Mouse (Mus musculus): ENCODE data around the gene Sult4a1. TPM values are rescaled to one million over a fixed set of nuclear protein-coding genes. Genes with fewer than 3 reads are reported as not detected.

Gene Sult4a1
- polyA plus RNA-seq, 1 experiment from 2014 or later: 114 TPM

DNA sequence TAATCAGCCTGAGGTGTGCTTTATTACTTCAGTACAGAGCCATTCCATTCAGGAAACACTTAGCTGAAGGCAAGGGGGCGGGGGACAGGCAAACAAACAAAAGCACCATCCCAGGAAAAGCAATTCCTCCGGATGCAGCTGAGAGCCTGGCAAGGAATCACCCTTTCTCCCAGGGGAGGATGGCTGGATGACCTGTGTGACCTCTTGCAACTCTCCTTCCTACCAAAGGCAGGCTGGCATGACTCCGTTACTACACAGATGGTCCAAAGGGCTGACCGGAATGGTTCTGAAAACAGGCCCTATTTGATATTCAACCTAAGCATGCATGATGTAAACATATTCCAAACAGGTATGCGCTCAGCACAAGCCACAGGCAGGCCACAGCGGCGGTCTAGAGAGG is 56.0 kb downstream of the Sult4a1 start:
- H3K4me1 ChIP-seq (ENCODE audit: control insufficient read depth, insufficient read depth, low read length): peaks cover 4% of the 10 kb centered on the region
- H3K36me3 ChIP-seq (ENCODE audit: control insufficient read depth, insufficient read depth, low read length): no peaks in the 10 kb centered on the region
- H3K27me3 ChIP-seq (ENCODE audit: control insufficient read depth, insufficient read depth, low read depth, low read length): no peaks in the 10 kb centered on the region
- no peak for ATAC-seq
- H3K9ac ChIP-seq (ENCODE audit: low read depth, low read length): no peak overlapping the region
- H3K27ac ChIP-seq (ENCODE audit: low read length): no peak overlapping the region
- no peak overlapping the region for H3K4me3 ChIP-seq (ENCODE audit: low read depth, low read length)
- no peak overlapping the region for H3K4me2 ChIP-seq (ENCODE audit: low read length)
- no peaks in the 10 kb centered on the region; the same call in 1 of the 2 replicates for H3K9me3 ChIP-seq (replicated peaks; ENCODE audit: control insufficient read depth, low read length, poor library complexity, severe bottlenecking)
- WGBS: 65% methylated on average over 7 of the region's 7 CpGs

DNA sequence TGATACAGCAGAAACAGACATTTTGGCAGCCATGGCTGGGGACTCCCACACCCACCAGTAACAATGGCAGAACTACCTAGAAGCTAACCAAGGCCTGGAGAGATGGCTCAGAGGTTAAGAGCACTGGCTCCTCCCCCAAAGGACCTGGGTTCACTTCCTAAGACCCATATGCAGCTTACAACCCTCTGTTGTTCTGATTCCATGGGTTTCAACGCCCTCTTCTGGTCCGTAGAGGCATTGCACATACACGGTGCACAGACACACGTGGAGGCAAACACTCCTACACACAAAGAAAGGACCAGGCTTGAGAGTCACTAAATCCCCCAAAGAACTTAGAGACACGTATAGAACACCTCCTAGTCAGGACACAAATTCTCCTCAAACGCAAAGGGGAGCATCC is 60.0 kb downstream of the Sult4a1 start:
- no peaks in the 10 kb centered on the region; the same call in 1 of the 2 replicates for H3K9me3 ChIP-seq (replicated peaks; ENCODE audit: control insufficient read depth, low read length, poor library complexity, severe bottlenecking)
- WGBS: 92% methylated on average over 6 of the region's 6 CpGs
- no peaks in the 10 kb centered on the region for H3K4me1 ChIP-seq (ENCODE audit: control insufficient read depth, insufficient read depth, low read length)

DNA sequence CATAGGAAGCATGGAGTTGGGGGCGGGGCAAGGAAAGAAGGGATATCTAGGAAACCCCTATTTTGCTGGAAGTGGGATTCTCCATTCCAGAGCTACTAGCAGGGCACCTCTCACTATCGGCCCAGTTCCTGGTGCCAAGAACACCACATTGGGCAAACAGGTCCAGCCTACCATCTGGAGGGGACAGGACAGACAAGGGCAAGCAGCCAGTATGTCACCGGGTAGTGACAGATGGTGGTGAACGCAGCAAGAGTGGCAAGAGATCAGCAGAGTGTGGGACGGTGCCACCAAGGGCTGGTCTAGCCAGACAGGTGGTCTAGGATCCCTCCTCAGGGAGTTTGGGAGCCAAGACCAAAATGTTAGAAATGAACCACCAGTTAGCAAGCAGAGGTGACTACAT is 68.5 kb downstream of the Sult4a1 start:
- H3K4me3 ChIP-seq (ENCODE audit: low read depth, low read length): no peak overlapping the region
- no peaks in the 10 kb centered on the region for H3K9me3 ChIP-seq (replicated peaks; ENCODE audit: control insufficient read depth, low read length, poor library complexity, severe bottlenecking)
- no peak overlapping the region for H3K4me2 ChIP-seq (ENCODE audit: low read length)
- H3K36me3 ChIP-seq (ENCODE audit: control insufficient read depth, insufficient read depth, low read length): no peaks in the 10 kb centered on the region
- no peaks in the 10 kb centered on the region for H3K4me1 ChIP-seq (ENCODE audit: control insufficient read depth, insufficient read depth, low read length)
- 89% methylated on average over 5 of the region's 5 CpGs for WGBS
- H3K27ac ChIP-seq (ENCODE audit: low read length): no peak overlapping the region
- no peak overlapping the region for H3K9ac ChIP-seq (ENCODE audit: low read depth, low read length)
- ATAC-seq: no peak
- H3K27me3 ChIP-seq (ENCODE audit: control insufficient read depth, insufficient read depth, low read depth, low read length): no peaks in the 10 kb centered on the region

More for the DNA sequence above, 60.0 kb downstream of the Sult4a1 start:
- H3K9ac ChIP-seq (ENCODE audit: low read depth, low read length): no peak overlapping the region
- H3K27ac ChIP-seq (ENCODE audit: low read length): no peak overlapping the region
- H3K4me3 ChIP-seq (ENCODE audit: low read depth, low read length): no peak overlapping the region
- no peaks in the 10 kb centered on the region for H3K27me3 ChIP-seq (ENCODE audit: control insufficient read depth, insufficient read depth, low read depth, low read length)
- no peak overlapping the region for H3K4me2 ChIP-seq (ENCODE audit: low read length)
- ATAC-seq: no peak
- no peaks in the 10 kb centered on the region for H3K36me3 ChIP-seq (ENCODE audit: control insufficient read depth, insufficient read depth, low read length)

Other genes starting within 250 kb of the Sult4a1 start
- 0.65 and 1.5 TPM in 2 replicates for gene Efcab6, start 40.4 kb downstream of the Sult4a1 start, polyA plus RNA-seq (2015; fragmentation: Nextera tagmentation; extraction: Ambion mirVana)
- not detected in 2 replicates for gene Pnpla5, start 17.4 kb upstream of the Sult4a1 start, polyA plus RNA-seq (2015; fragmentation: Nextera tagmentation; extraction: Ambion mirVana)
- gene Pnpla3, start 62.1 kb upstream of the Sult4a1 start, polyA plus RNA-seq (2015; fragmentation: Nextera tagmentation; extraction: Ambion mirVana): 7.0 and 7.1 TPM in 2 replicates
- 90.6 and 93.8 TPM in 2 replicates for gene Samm50, start 86.5 kb upstream of the Sult4a1 start, polyA plus RNA-seq (2015; fragmentation: Nextera tagmentation; extraction: Ambion mirVana)
- gene Parvb, start 126.3 kb upstream of the Sult4a1 start, polyA plus RNA-seq (2015; fragmentation: Nextera tagmentation; extraction: Ambion mirVana): 4.3 and 4.7 TPM in 2 replicates
- gene Parvg, start 218.3 kb upstream of the Sult4a1 start, polyA plus RNA-seq (2015; fragmentation: Nextera tagmentation; extraction: Ambion mirVana): 1.0 and 1.1 TPM in 2 replicates